Mouse (Mus musculus): ENCODE measurements at regions not wholly inside any gene's neighbourhood (a gene's known extent, or its start where the extent isn't known, plus 50 kb on each side); places are given as distances from the start of the nearest gene placed in this dataset.
"Not testable (repeated sequence)": the region's sequence is repeated elsewhere in the genome, so short reads cannot be mapped to it uniquely, and the experiment has no call there.

GRCm38 (mm10) chr14:14518841-14519240, 117.7 kb downstream of the Olfr721-ps1 start:
- 79% methylated on average over 2 of the region's 2 CpGs for WGBS
- H3K4me1 ChIP-seq = 0 out of 2 replicates have a peak, but pooled peaks cover 5% of the 10 kb centered on the region
- H3K9me3 ChIP-seq = no peaks in the 10 kb centered on the region
- H3K4me2 ChIP-seq = no peak overlapping the region
- H3K36me3 ChIP-seq = no peaks in the 10 kb centered on the region
- no peak overlapping the region for H3K9ac ChIP-seq
- no peaks in the 10 kb centered on the region for H3K27me3 ChIP-seq
- no peak overlapping the region for H3K27ac ChIP-seq
- no peak for ATAC-seq (ENCODE audit: insufficient number of reproducible peaks, insufficient read depth, low FRiP score, low TSS enrichment, low read depth)
- no peak overlapping the region for H3K4me3 ChIP-seq

- Histone ChIP-seq H3K4me3 (no peak overlapping the region), H3K4me1 (no peaks in the 10 kb centered on the region), H3K9ac (no peak overlapping the region), H3K9me3 (no peaks in the 10 kb centered on the region), H3K27ac (no peak overlapping the region), H3K36me3 (no peaks in the 10 kb centered on the region), H3K27me3 (no peaks in the 10 kb centered on the region), H3K4me2 (no peak overlapping the region)
- ATAC-seq (ENCODE audit: insufficient number of reproducible peaks, insufficient read depth, low FRiP score, low TSS enrichment, low read depth) = no peak
Measured at GRCm38 (mm10) chr14:14520195-14520594, 119.1 kb downstream of the Olfr721-ps1 start.

GRCm38 (mm10) chr14:14521331-14521730, 120.2 kb downstream of the Olfr721-ps1 start:
- not testable (repeated sequence) for H3K4me3 ChIP-seq; H3K27ac ChIP-seq; H3K36me3 ChIP-seq; H3K4me2 ChIP-seq; H3K9ac ChIP-seq; H3K9me3 ChIP-seq; H3K27me3 ChIP-seq; ATAC-seq (ENCODE audit: insufficient number of reproducible peaks, insufficient read depth, low FRiP score, low TSS enrichment, low read depth); H3K4me1 ChIP-seq
- WGBS = 66% methylated on average over 6 of the region's 6 CpGs

GRCm38 (mm10) chr14:14525225-14525624, 124.1 kb downstream of the Olfr721-ps1 start:
- Histone ChIP-seq H3K4me2 (no peak overlapping the region), H3K4me3 (no peak overlapping the region), H3K27me3 (no peaks in the 10 kb centered on the region), H3K9me3 (no peaks in the 10 kb centered on the region), H3K36me3 (no peaks in the 10 kb centered on the region), H3K27ac (no peak overlapping the region), H3K9ac (no peak overlapping the region), H3K4me1 (no peaks in the 10 kb centered on the region)
- WGBS = 93% methylated on average over 4 of the region's 4 CpGs
- ATAC-seq (ENCODE audit: insufficient number of reproducible peaks, insufficient read depth, low FRiP score, low TSS enrichment, low read depth) = no peak

- Histone ChIP-seq H3K27ac (no peak overlapping the region), H3K4me1 (no peaks in the 10 kb centered on the region), H3K9me3 (no peaks in the 10 kb centered on the region), H3K4me3 (no peak overlapping the region), H3K4me2 (no peak overlapping the region), H3K9ac (no peak overlapping the region), H3K36me3 (no peaks in the 10 kb centered on the region), H3K27me3 (no peaks in the 10 kb centered on the region)
- WGBS = 80% methylated on average over 1 of the region's 1 CpGs
- no peak for ATAC-seq (ENCODE audit: insufficient number of reproducible peaks, insufficient read depth, low FRiP score, low TSS enrichment, low read depth)
Measured at GRCm38 (mm10) chr14:14528437-14528836, 127.3 kb downstream of the Olfr721-ps1 start.

DNA sequence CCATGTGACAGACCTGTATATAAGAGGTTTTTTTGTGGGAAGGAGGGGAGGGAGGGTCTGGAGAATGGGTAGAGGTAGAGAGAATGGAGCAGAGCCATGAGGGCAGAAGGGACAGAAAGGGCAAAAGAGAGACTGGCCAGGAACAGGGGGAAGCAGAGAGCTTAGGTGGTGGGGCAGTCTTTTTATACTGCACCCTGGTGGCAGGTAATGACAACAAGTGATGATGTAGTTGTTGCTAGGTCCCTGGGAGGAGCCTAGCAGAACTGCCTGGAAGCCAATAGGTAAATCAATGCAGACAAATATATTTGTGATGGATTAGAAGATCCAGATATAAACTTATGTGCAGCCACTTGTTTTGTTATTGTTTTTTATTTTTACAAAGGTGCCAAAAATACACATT, 140.1 kb downstream of the Olfr721-ps1 start:
- Histone ChIP-seq H3K4me3 (no peak overlapping the region), H3K4me1 (no peaks in the 10 kb centered on the region), H3K27ac (no peak overlapping the region), H3K36me3 (no peaks in the 10 kb centered on the region), H3K27me3 (no peaks in the 10 kb centered on the region), H3K9me3 (no peaks in the 10 kb centered on the region), H3K4me2 (no peak overlapping the region), H3K9ac (no peak overlapping the region)
- no peak for ATAC-seq (ENCODE audit: insufficient number of reproducible peaks, insufficient read depth, low FRiP score, low TSS enrichment, low read depth)

DNA sequence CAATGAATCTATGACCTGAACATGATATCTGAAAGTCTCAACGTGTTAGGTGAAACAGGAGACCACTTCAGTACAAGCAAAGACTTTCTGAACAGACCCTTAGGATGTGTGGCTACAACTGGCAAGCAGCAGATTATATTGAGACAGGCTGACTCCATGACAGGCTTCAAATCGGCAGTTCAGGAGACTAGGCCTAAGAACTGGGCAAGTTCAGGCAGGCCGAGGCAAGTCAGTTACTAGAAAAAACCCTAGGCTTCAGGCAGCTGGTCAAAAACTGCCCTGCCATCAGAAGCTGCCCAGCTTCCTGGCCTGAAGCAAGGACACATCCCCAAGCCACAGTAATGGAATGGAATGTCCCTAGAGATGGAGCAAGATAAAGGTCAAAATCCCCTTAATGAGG, 140.6 kb downstream of the Olfr721-ps1 start:
- no peak overlapping the region for H3K27ac ChIP-seq

GRCm38 (mm10) chr14:14544236-14544635, 143.1 kb downstream of the Olfr721-ps1 start:
- WGBS = 85% methylated on average over 7 of the region's 7 CpGs
- Histone ChIP-seq H3K36me3 (no peaks in the 10 kb centered on the region), H3K27ac (no peak overlapping the region), H3K4me1 (no peaks in the 10 kb centered on the region), H3K27me3 (no peaks in the 10 kb centered on the region), H3K4me3 (no peak overlapping the region), H3K9me3 (no peaks in the 10 kb centered on the region), H3K9ac (no peak overlapping the region), H3K4me2 (no peak overlapping the region)
- ATAC-seq (ENCODE audit: insufficient number of reproducible peaks, insufficient read depth, low FRiP score, low TSS enrichment, low read depth) = no peak

More for the DNA sequence above, 140.6 kb downstream of the Olfr721-ps1 start:
- Histone ChIP-seq H3K9me3 (no peaks in the 10 kb centered on the region), H3K36me3 (no peaks in the 10 kb centered on the region), H3K4me1 (no peaks in the 10 kb centered on the region), H3K4me3 (no peak overlapping the region), H3K27me3 (no peaks in the 10 kb centered on the region), H3K4me2 (no peak overlapping the region), H3K9ac (no peak overlapping the region)
- WGBS = 58% methylated on average over 3 of the region's 3 CpGs
- ATAC-seq (ENCODE audit: insufficient number of reproducible peaks, insufficient read depth, low FRiP score, low TSS enrichment, low read depth) = no peak

- Histone ChIP-seq H3K36me3 (no peaks in the 10 kb centered on the region), H3K27ac (no peak overlapping the region), H3K4me2 (no peak overlapping the region), H3K9me3 (no peaks in the 10 kb centered on the region), H3K4me3 (no peak overlapping the region), H3K27me3 (no peaks in the 10 kb centered on the region), H3K4me1 (no peaks in the 10 kb centered on the region), H3K9ac (no peak overlapping the region)
- WGBS = 77% methylated on average over 2 of the region's 2 CpGs
- ATAC-seq (ENCODE audit: insufficient number of reproducible peaks, insufficient read depth, low FRiP score, low TSS enrichment, low read depth) = no peak
Measured at GRCm38 (mm10) chr14:14552201-14552600, 149.9 kb upstream of the Slc4a7 start.

DNA sequence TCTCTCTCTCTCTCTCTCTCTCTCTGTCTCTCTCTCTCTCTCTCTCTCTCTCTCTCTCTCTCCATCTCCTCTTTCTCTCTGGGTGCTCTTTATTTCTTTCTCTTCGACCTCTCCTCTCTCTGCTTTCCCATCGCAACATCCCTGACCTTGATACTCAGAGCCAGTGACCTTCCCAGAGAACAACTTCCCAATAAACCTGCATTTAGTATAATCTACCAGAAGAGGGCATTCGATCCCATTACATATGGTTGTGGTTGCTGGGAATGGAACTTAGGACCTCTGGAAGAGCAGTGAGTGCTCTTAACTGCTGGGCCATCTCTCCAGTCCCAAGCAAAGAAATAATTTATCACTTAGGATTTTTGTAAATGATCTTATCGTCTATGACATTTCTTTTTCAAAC, 127.2 kb upstream of the Slc4a7 start:
- Histone ChIP-seq H3K27me3 (no peaks in the 10 kb centered on the region), H3K36me3 (no peaks in the 10 kb centered on the region), H3K27ac (no peak overlapping the region), H3K9me3 (no peaks in the 10 kb centered on the region), H3K4me3 (no peak overlapping the region), H3K4me2 (no peak overlapping the region), H3K9ac (no peak overlapping the region), H3K4me1 (no peaks in the 10 kb centered on the region)
- 59% methylated on average over 4 of the region's 4 CpGs for WGBS
- no peak for ATAC-seq (ENCODE audit: insufficient number of reproducible peaks, insufficient read depth, low FRiP score, low TSS enrichment, low read depth)

GRCm38 (mm10) chr14:14591939-14592338, 110.1 kb upstream of the Slc4a7 start:
- no peaks in the 10 kb centered on the region for H3K9me3 ChIP-seq
- no peak for ATAC-seq (ENCODE audit: insufficient number of reproducible peaks, insufficient read depth, low FRiP score, low TSS enrichment, low read depth)
- H3K27me3 ChIP-seq = no peaks in the 10 kb centered on the region
- no peak overlapping the region for H3K4me3 ChIP-seq
- H3K27ac ChIP-seq = no peak overlapping the region
- H3K4me1 ChIP-seq = no peaks in the 10 kb centered on the region
- no peak overlapping the region for H3K4me2 ChIP-seq
- no peaks in the 10 kb centered on the region for H3K36me3 ChIP-seq
- 77% methylated on average over 2 of the region's 2 CpGs for WGBS
- H3K9ac ChIP-seq = no peak overlapping the region

DNA sequence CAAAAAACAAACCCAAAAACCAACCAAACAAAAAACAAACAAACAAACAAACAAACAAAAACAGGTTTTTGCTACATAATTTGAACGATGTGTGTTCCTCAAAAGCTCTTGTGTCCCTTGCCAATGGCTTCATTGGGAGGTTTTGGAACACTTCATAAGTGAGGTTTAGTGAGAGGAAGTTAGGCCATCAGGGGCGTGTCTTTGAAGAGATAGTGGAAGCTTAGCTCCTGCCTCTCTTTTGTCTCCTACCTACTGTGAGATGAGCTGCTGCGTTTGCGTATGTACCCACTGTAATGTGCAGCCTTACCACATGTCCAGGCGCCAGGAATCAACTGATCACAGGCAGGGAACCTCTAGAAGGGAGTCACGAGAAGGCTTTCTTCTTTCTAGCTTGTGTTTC, 107.3 kb upstream of the Slc4a7 start:
- H3K4me2 ChIP-seq = no peak overlapping the region
- H3K9me3 ChIP-seq = no peaks in the 10 kb centered on the region
- 88% methylated on average over 6 of the region's 6 CpGs for WGBS
- H3K27ac ChIP-seq = no peak overlapping the region
- H3K4me1 ChIP-seq = no peaks in the 10 kb centered on the region
- H3K9ac ChIP-seq = no peak overlapping the region
- H3K36me3 ChIP-seq = no peaks in the 10 kb centered on the region
- no peak for ATAC-seq (ENCODE audit: insufficient number of reproducible peaks, insufficient read depth, low FRiP score, low TSS enrichment, low read depth)
- H3K4me3 ChIP-seq = no peak overlapping the region
- H3K27me3 ChIP-seq = no peaks in the 10 kb centered on the region
